In genomic region chr8:118416811-118417355, GRCm38 (mm10) we compare ENCODE assay signal across 19 mouse cellular contexts.
A peak's percentile ranks its signal among the peaks of the same experiment; 100 is the strongest.
DNase-seq lines count a peak whose midpoint lies in the region; TF ChIP-seq lines count a peak whose summit lies in the region.
"Had no signal": no experiment of that assay in that cellular context is flagged by ENCODE, and none has a peak within 500 bp of the region (broad histone marks: within the 10 kb centered on the region; RNA-seq: fewer than 3 reads in every experiment).

No protein-coding gene starts in this region.

- H3K79me2 ChIP-seq in C2C12 (ENCODE audit: control insufficient read depth, insufficient read depth) = no peaks in the 10 kb centered on the region

- peaks cover 1% of the 10 kb centered on the region for H3K79me3 ChIP-seq in C2C12 (ENCODE audit: low read depth)

- no peaks in the 10 kb centered on the region for H3K27me3 ChIP-seq in C2C12 (ENCODE audit: control insufficient read depth, insufficient read depth, insufficient read length)
- H3K27me3 ChIP-seq: embryonic facial prominence, embryonic 13.5 days; forebrain, embryonic 12.5 days; heart, embryonic 13.5 days; hindbrain, embryonic 13.5 days; kidney, embryonic 15.5 days had no signal

- no peak overlapping the region for H3K4me3 ChIP-seq in C2C12 (ENCODE audit: insufficient read depth, poor library complexity, severe bottlenecking)
- H3K4me3 ChIP-seq: embryonic facial prominence, embryonic 13.5 days; forebrain, embryonic 12.5 days; gastrocnemius, adult 2 months; heart, embryonic 13.5 days; hindbrain, embryonic 13.5 days; kidney, embryonic 15.5 days had no signal

- peak; percentile 19 to 69 for DNase-seq in adrenal gland, adult (ENCODE audit: inconsistent age in 2 of 2, low spot score in 1 of 2)
- no peak for DNase-seq in adrenal gland, postnatal 10 days
- peak; percentile 13 to 23 for DNase-seq in cerebellum, postnatal 10 days
- DNase-seq in cerebellum, postnatal 4 days (ENCODE audit: low spot score in 2 of 2) = no peak
- no peak for DNase-seq in spleen, postnatal 14 days (ENCODE audit: low spot score in 2 of 2)
- no peak for DNase-seq in retina, embryonic 14.5 days (ENCODE audit: low spot score)
- DNase-seq: cerebellum, adult 11 months; cerebellum, adult 8-10 months; cerebellum, postnatal 25 days; gastrocnemius, adult 2 months; gastrocnemius, postnatal 25 days; heart, postnatal 4 days; kidney, adult 2 months had no signal

- no peak for TF ChIP-seq CTCF in C2C12 (IDR thresholded peaks at IDR 0.05; ENCODE audit: control insufficient read depth, insufficient read depth, insufficient read length)

- H3ac ChIP-seq in C2C12 (ENCODE audit: control insufficient read depth, insufficient read length, low read depth) = no peak overlapping the region

- no peaks in the 10 kb centered on the region for H3K36me3 ChIP-seq in C2C12 (ENCODE audit: control insufficient read depth, insufficient read depth)
- H3K36me3 ChIP-seq: embryonic facial prominence, embryonic 13.5 days; forebrain, embryonic 12.5 days; heart, embryonic 13.5 days; hindbrain, embryonic 13.5 days; kidney, embryonic 15.5 days had no signal

TF ChIP-seq in C2C12, 6 proteins besides CTCF, POLR2A, EP300 and RAD21:
- no peak for TF ChIP-seq USF1 (IDR thresholded peaks at IDR 0.05; ENCODE audit: low read depth)
- peak; percentile 9 for TF ChIP-seq MYOD1 (IDR thresholded peaks at IDR 0.05; ENCODE audit: control insufficient read depth, insufficient read length, low read depth)

Comparison
In these comparisons a context has a peak if more than half of its experiments do, and no peak if none do; other contexts are left out.
1. DNase-seq: peak in adrenal gland, adult (2 of 2) and cerebellum, postnatal 10 days (2 of 2); none in adrenal gland, postnatal 10 days (single experiment), cerebellum, postnatal 4 days (0 of 2), spleen, postnatal 14 days (0 of 2) and retina, embryonic 14.5 days (single experiment).